Mouse (Mus musculus): Measurements from ENCODE around the gene Pole2. TPM values are rescaled to one million over a fixed set of nuclear protein-coding genes. Genes with fewer than 3 reads are reported as not detected.

Pole2 gene
- total and polyA plus RNA-seq, 2 experiments from 2014 or later = 1.4 to 3.6 TPM

DNA sequence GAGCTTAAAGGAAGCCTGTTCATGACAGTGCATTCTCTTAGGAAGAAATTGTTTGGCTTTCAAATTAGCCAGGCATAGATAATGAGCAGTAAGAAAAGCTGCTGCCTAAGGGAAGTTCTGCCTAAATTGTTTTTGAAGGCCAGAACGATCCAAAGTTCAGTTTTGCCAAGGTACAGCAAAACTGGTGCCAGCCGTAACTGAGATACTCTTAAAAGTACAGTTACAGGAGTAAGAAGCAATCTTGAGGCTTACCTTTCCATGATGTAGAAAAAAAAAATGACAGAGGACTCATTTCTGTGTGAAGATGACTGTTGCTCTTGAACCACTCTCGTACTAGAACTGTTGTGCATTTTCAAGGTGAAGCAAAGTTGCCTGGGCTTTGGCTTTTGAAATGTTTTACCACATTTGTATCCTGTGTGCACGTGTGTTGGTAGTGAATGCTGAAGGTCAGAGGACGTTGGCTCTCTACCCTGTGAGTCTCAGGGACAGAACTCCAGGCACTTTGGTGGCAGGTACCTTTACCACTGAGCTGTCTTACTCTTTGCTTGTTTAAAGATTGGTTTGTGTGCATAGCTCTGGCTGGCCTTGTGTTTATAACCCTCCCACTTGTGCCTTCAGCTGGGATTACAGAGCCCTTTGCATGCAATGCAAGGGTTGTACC, 41.1 kb downstream of the Pole2 start:
- Histone ChIP-seq H3K36me3 (ENCODE audit: insufficient read depth, low read length) (0 out of 2 replicates have a peak, but pooled peaks cover 2% of the 10 kb centered on the region), H3K27me3 (ENCODE audit: insufficient read depth, low read length) (no peaks in the 10 kb centered on the region), H3K4me3 (ENCODE audit: low read depth, low read length) (no peak overlapping the region), H3K4me1 (ENCODE audit: insufficient read depth, low read length) (peaks cover 15% of the 10 kb centered on the region), H3K9ac (replicated peaks; ENCODE audit: low read length, poor library complexity, severe bottlenecking) (no peak overlapping the region), H3K9me3 (ENCODE audit: low read length) (no peaks in the 10 kb centered on the region), H3K27ac (ENCODE audit: low read depth, low read length) (no peak overlapping the region), H3K4me2 (ENCODE audit: low read depth, low read length, poor library complexity, severe bottlenecking) (no peak overlapping the region)
- TF ChIP-seq CTCF (IDR thresholded peaks at IDR 0.05) = no peak
- ATAC-seq (ENCODE audit: low FRiP score) (no peak), DNase-seq (ENCODE audit: low spot score) (no peak)
- 65% methylated on average over 5 of the region's 5 CpGs for WGBS

DNA sequence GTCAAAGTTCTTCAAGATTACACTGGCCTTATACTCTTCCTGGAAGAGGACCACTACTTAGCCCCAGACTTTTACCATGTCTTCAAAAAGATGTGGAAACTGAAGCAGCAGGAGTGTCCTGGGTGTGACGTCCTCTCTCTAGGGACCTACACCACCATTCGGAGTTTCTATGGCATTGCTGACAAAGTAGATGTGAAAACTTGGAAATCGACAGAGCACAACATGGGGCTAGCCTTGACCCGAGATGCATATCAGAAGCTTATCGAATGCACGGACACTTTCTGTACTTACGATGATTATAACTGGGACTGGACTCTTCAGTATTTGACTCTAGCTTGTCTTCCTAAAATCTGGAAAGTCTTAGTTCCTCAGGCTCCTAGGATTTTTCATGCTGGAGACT, 42.6 kb downstream of the Pole2 start:
- H3K4me2 ChIP-seq (ENCODE audit: low read depth, low read length, poor library complexity, severe bottlenecking) = peak overlapping the region; percentile 76
- DNase-seq (ENCODE audit: low spot score) (no peak), ATAC-seq (ENCODE audit: low FRiP score) (no peak)
- H3K9me3 ChIP-seq (ENCODE audit: low read length) = no peaks in the 10 kb centered on the region
- H3K9ac ChIP-seq (replicated peaks; ENCODE audit: low read length, poor library complexity, severe bottlenecking) = 0 out of 2 replicates have a peak overlapping the region, but pooled peaks have one; percentile 93
- 0 out of 2 replicates have a peak, but pooled peaks cover 2% of the 10 kb centered on the region for H3K36me3 ChIP-seq (ENCODE audit: insufficient read depth, low read length)
- no peak overlapping the region for H3K27ac ChIP-seq (ENCODE audit: low read depth, low read length)
- WGBS = 72% methylated on average over 7 of the region's 7 CpGs
- no peak for TF ChIP-seq CTCF (IDR thresholded peaks at IDR 0.05)
- H3K27me3 ChIP-seq (ENCODE audit: insufficient read depth, low read length) = no peaks in the 10 kb centered on the region
- peaks cover 15% of the 10 kb centered on the region for H3K4me1 ChIP-seq (ENCODE audit: insufficient read depth, low read length)
- peak overlapping the region; percentile 90 for H3K4me3 ChIP-seq (ENCODE audit: low read depth, low read length)

DNA sequence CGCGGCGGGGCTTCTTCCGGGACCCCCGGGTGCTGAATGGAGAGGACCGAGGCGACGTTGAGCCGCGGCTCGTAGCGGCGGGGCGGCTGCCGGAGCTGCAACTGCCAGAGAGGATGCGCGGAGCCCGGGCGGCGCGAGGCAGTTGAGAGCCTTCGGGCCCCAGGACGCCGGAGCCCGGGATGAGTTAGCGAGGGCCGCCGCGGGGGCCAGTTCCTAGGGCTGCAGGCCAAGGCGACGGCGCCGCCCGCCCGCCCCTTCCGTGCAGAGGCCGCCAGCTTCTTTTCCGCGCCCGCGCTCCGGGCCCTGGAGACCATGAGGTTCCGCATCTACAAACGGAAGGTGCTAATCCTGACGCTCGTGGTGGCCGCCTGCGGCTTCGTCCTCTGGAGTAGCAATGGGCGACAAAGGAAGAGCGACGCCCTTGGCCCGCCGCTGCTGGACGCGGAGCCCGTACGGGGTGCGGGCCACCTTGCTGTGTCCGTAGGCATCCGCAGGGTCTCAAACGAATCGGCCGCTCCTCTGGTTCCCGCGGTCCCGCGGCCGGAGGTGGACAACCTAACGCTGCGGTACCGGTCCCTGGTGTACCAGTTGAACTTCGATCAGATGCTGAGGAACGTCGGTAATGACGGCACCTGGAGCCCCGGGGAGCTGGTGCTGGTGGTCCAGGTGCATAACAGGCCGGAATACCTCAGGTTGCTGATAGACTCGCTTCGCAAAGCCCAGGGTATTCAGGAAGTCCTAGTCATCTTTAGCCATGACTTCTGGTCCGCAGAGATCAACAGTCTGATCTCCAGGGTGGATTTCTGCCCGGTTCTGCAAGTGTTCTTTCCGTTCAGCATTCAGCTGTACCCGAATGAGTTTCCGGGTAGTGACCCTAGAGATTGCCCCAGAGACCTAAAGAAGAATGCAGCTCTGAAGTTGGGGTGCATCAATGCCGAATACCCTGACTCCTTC, 43.4 kb downstream of the Pole2 start:
- Histone ChIP-seq H3K27ac (ENCODE audit: low read depth, low read length) (peak overlapping the region; percentile 94), H3K4me1 (ENCODE audit: insufficient read depth, low read length) (peaks cover 15% of the 10 kb centered on the region), H3K9ac (replicated peaks; ENCODE audit: low read length, poor library complexity, severe bottlenecking) (peak overlapping the region; percentile 93), H3K4me2 (ENCODE audit: low read depth, low read length, poor library complexity, severe bottlenecking) (peak overlapping the region; percentile 76), H3K4me3 (ENCODE audit: low read depth, low read length) (peak overlapping the region; percentile 90), H3K36me3 (ENCODE audit: insufficient read depth, low read length) (0 out of 2 replicates have a peak, but pooled peaks cover 2% of the 10 kb centered on the region), H3K9me3 (ENCODE audit: low read length) (no peaks in the 10 kb centered on the region), H3K27me3 (ENCODE audit: insufficient read depth, low read length) (no peaks in the 10 kb centered on the region)
- DNase-seq (ENCODE audit: low spot score) (peak; percentile 20), ATAC-seq (ENCODE audit: low FRiP score) (peak; percentile 57)
- TF ChIP-seq CTCF (IDR thresholded peaks at IDR 0.05) = no peak
- 2% methylated on average over 84 of the region's 86 CpGs for WGBS

DNA sequence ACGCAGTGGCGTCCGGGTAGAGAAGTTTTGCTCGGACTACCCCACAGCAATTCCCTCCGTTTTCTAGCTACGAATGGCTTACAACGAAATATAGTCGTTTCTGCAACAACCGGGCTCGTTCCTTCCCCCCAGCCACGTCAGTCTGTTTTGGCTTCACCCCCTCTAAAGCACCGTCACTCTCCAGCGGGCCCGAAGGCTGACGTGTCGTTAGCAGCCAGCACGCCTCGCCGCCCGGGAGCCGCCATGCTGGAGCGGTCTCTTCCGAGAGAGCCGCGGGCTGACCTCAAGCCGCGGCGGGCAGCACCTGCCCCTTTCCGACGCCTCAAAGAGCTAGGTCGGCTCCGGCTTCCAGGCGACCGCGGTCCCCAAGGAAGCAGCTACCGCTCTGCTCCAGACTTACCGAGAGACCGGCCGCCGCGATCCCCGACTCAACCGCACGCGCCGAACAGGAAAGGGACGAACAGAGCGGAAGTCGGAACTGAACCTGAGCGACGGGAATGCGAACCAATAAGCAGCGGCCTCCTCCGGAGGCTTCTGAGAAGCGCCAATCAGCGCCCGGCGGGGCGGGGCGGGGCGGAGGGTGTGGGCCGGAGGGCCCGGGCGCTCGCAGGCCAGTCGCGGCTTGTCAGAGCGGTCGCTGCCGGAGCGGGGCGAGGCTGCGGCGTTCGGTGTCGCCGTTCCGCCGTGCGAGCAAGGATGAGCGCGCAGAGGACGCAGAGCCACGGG, 44.2 kb downstream of the Pole2 start, which contains the start of the genes Rpl36al and Mgat2:
Gene Rpl36al (minus strand): TSS at position 501 of the 726 bp plus-strand sequence.
Gene Mgat2 (plus strand): TSS at position 575 of the 726 bp plus-strand sequence.
- Histone ChIP-seq H3K4me1 (ENCODE audit: insufficient read depth, low read length) (peaks cover 15% of the 10 kb centered on the region), H3K9ac (replicated peaks; ENCODE audit: low read length, poor library complexity, severe bottlenecking) (peak within 1 kb of the TSS; percentile 93), H3K4me3 (ENCODE audit: low read depth, low read length) (peak within 1 kb of the TSS; percentile 90), H3K27ac (ENCODE audit: low read depth, low read length) (peak within 1 kb of the TSS; percentile 94), H3K27me3 (ENCODE audit: insufficient read depth, low read length) (no peaks in the 10 kb centered on the region), H3K36me3 (ENCODE audit: insufficient read depth, low read length) (0 out of 2 replicates have a peak, but pooled peaks cover 2% of the 10 kb centered on the region), H3K4me2 (ENCODE audit: low read depth, low read length, poor library complexity, severe bottlenecking) (peak within 1 kb of the TSS; percentile 87), H3K9me3 (ENCODE audit: low read length) (no peaks in the 10 kb centered on the region)
- ATAC-seq (ENCODE audit: low FRiP score) (peak; percentile 99), DNase-seq (ENCODE audit: low spot score) (peak; percentile 99)
- TF ChIP-seq CTCF (IDR thresholded peaks at IDR 0.05) = no peak
- under 1% methylated on average over 76 of the region's 84 CpGs for WGBS

DNA sequence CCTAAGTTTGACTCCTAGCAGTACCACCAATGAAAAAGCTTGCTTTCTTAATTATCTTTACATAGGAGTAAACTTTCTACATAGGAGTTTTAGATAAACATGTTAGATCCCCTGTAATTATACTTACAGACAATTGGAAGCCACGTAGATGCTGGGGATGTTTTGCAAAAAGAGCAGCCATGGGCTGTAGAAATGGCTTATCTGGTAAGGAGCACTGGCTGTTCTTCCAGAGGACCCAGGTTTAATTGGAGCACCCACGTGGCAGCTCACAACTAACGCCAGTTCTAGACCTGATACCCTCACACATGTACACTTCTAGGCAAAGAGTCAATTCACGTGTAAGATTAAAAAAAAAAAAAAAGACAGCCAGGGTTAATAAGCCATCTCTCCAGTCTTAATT, 46.2 kb downstream of the Pole2 start:
- no peak overlapping the region for H3K4me2 ChIP-seq (ENCODE audit: low read depth, low read length, poor library complexity, severe bottlenecking)
- H3K9me3 ChIP-seq (ENCODE audit: low read length) = no peaks in the 10 kb centered on the region
- DNase-seq (ENCODE audit: low spot score) (no peak), ATAC-seq (ENCODE audit: low FRiP score) (no peak)
- no peaks in the 10 kb centered on the region for H3K27me3 ChIP-seq (ENCODE audit: insufficient read depth, low read length)
- no peak for TF ChIP-seq CTCF (IDR thresholded peaks at IDR 0.05)
- 0 out of 2 replicates have a peak, but pooled peaks cover 2% of the 10 kb centered on the region for H3K36me3 ChIP-seq (ENCODE audit: insufficient read depth, low read length)
- peaks cover 10% of the 10 kb centered on the region for H3K4me1 ChIP-seq (ENCODE audit: insufficient read depth, low read length)
- H3K9ac ChIP-seq (replicated peaks; ENCODE audit: low read length, poor library complexity, severe bottlenecking) = no peak overlapping the region
- no peak overlapping the region for H3K27ac ChIP-seq (ENCODE audit: low read depth, low read length)
- H3K4me3 ChIP-seq (ENCODE audit: low read depth, low read length) = no peak overlapping the region
- WGBS = 91% methylated on average over 4 of the region's 4 CpGs

Data from midbrain, postnatal 0 days (tissue).